Mouse (Mus musculus) T-cell, adult 2 months (primary cell): ENCODE data around the gene Magi2.
"Not testable (repeated sequence)": the region's sequence is repeated elsewhere in the genome, so short reads cannot be mapped to it uniquely, and the experiment has no call there.

Experiments
- DNase-seq: peaks from one replicate; pipeline ENCODE4 v3.0.0; 2022; ENCODE audit warnings: low spot score

Gene Magi2

DNA sequence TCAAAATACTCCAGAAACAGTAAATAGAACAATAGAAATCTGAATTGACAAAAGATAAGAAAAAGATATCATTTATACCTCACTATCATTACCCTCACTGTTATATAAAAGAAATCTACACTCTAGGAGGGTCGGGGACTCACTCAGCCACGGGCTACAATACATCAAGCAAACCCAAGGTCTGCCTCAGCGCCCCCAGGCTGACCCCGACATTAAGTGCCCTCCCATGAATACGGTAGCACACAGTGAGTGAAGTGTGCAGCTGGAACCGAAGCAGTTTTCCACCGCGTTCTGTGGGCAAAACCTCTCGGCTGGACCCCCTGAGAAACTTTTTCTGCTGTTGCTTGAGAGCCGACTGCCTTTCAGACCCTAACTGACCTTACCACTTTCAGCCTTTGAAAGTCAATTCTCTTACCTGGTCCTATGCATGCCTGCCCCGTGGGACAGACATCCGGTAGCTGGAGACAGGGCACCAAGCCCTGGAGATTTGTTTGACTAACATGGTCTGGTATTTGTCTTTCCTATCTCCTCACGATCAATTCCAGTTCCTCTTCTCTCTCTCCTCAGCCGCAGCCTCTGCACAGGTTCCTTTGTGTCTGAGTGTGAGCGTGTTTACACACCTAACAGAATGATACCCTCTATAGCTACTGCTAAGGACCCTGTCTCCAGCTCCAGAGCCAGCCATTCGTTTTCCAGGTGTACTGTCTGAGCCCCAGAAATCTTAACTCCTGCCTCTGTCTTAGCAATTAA lies 1285.7 kb downstream of the Magi2 start:
- DNase-seq: no peak

DNA sequence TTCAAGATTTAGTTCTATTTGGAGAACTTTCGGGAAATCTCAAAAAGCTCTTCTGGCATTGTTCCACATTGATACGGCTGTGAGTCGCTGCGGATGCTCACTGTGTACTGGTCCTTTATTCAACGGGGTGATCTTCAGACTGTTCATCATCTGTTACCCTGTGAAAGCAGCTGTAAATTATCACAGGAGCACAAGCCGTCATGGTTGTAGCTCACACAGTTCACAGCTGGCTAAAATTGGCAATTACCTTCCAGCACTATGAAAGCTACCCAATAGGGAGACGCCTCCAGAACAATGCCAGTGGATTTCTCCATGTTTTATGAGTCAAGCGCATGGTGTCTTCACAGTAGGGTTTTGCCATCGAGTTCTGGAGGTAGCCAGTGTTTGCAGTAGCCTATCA lies 1294.8 kb downstream of the Magi2 start:
- DNase-seq: no peak

DNA sequence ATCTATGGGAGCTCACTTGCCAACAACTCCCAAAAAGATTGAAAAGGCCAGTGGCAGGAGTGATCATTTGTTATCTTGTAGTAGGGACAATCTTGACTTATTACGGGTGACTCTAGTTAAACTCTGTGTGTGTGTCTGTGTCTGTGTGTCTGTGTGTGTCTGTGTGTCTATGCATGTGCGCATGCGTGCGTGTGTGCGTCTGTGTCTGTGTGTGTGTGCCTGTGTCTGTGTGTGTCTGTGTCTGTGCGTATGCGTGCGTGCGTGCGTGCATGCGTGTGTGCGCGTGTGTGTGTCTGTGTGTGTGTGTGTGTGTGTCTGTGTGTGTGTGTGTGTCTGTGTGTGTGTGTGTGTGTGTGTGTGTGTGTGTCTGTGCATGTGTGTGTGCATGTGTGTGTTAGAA lies 1295.2 kb downstream of the Magi2 start:
- no peak for DNase-seq

- no peak for DNase-seq
Observed at GRCm38 (mm10) chr5:20523776-20524175, 1296.9 kb downstream of the Magi2 start.

DNA sequence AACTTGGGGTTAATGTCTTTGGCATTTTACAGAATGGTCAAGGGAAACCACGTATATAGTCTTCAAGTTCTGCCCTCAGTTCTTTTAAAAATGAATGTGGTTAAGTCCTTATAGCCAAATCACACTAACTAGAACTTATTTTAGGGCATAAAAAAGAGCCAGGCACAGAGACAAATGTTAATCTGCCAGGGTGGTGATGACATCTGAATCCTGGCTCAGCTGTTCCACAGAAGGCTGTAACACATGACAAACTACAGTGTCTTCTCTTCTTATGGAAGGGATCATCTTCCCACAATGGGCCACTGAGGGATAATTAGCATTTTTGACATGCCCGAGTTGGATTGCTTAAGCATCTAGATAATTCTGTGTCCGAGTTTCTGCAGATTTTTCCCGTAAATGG lies 1299.8 kb downstream of the Magi2 start:
- DNase-seq: not testable (repeated sequence)

DNA sequence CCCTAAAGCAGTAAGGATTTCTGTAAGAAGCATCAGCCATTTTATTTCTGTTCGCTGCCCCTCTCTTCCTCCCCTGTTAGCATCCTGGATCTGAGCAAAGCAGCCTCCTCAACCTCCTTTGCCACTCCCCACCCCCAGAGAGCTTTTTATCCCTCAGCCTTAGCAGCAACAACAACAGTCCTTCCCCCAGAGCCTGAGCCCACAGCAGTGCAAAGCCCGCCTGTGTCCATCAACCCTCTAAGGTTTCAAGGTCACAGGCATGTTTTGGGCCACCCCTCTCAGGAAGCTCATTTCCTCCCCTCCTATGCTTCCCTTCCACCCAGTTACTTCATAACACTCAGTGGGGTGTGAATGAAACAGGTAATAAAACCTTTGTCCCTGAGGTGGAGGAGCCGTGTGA lies 1309.7 kb downstream of the Magi2 start:
- no peak for DNase-seq

DNA sequence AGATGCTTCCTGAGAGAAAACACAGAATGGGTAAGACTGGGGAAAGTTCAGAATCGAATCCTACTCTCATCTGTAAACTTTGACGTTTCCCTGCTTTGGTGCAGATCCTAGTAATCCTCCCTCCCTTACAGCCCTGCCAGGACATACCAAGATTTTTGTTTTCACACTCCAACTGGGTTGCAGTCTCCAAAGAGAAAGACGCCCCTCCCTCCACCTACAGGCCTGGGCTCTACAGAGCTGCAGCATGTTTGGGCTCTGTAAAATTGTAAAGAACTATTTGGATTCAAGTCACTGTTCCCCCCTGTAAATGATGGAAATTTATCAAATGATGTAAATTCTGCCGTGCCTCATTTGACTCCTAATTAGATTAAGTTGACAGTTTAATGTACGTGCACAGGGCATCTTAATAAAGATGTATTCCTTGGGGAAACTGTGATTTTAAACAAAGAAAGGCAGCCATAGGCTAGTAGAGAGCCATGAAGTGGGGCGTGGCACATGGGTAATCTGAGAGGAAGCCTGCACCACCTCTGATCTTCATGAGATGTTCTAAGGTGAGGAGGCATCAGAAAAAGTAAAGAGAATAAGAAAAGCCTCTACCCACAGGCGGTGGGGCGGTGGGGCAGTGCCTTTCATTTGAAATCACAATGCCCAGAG lies 1310.7 kb downstream of the Magi2 start:
- no peak for DNase-seq

DNA sequence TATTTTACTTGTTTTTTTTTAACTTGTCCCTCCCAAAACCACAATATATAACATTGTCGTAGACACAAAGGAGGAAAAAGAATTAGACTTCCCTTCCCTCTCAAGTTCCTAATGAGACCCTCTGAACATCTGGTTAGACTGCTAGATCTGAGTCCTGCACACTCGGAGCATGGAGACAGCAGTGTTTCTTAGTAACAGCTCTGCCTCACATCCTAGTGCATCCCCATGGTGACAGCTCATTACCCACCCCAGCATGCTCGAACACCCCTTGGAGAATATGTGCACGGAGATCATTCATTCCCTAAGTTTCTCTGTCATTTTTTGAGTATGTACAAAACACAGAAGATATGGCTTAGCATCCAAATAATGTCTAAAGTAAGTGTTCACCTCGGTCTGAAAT lies 1317.5 kb downstream of the Magi2 start:
- no peak for DNase-seq

DNA sequence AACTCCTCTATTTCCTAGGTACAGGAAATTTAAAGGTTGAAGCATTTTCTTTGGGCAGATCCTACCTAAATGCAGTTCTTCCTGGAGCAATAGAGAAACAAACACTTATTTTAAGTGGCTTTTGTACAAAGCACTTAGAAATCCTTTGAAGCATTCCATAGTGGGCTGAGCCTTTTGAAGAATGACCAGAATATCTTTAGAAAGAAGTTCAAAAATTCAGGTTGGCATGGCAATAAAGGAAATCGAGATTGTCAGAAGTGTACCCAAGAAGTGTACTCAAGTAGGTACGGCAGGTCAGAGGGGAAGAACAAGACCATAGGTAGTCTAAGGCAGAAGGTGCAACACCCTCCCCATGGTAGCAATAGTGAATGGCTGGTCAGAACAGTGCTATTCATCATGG lies 1332.5 kb downstream of the Magi2 start:
- no peak for DNase-seq

GRCm38 (mm10) chr5:20559821-20560220 lies 1333.0 kb downstream of the Magi2 start:
- DNase-seq: no peak

DNA sequence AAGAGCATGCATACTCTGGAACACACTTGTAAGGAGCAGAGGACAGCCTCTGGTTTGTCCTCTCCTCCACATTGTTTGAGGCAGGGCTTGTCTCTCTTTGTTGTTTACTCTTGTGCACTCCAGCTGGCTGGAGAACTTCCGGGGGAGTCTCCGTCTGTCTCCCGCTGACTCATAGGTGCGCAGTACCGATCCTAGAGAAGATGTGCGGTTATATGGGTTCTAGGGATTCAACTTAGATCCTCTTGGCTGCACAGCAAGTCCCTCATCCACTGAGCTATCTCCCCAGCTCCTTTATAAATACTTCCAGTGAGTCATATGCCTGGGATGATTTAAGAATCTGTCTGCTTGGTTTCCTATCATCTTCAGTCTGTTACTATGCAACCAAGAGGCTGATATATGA lies 1341.6 kb downstream of the Magi2 start:
- DNase-seq: no peak

- DNase-seq: no peak
Observed at GRCm38 (mm10) chr5:20568966-20569365, 1342.1 kb downstream of the Magi2 start.

- DNase-seq: no peak
Observed at GRCm38 (mm10) chr5:20574816-20575215, 1348.0 kb downstream of the Magi2 start.

GRCm38 (mm10) chr5:20575798-20576197 lies 1349.0 kb downstream of the Magi2 start:
- DNase-seq: no peak

DNA sequence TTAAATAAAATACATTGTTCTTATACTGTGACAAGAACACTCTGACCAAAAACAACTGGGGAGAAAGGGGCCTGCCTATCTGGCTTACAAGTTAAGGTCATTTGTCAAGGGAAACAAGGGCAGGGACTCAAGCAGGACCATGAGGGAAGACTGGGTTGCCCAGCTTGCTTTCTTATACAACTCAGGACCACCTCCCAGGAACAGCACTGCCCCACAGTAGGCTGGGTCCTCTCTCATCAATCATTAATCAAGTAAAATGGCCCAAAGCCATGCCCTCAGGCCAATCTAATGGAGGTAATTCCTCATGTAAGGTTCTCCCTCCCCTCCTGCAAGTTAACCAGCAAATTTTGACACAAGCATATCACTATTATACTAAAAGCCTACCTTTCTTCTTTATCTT lies 1349.4 kb downstream of the Magi2 start:
- no peak for DNase-seq

DNA sequence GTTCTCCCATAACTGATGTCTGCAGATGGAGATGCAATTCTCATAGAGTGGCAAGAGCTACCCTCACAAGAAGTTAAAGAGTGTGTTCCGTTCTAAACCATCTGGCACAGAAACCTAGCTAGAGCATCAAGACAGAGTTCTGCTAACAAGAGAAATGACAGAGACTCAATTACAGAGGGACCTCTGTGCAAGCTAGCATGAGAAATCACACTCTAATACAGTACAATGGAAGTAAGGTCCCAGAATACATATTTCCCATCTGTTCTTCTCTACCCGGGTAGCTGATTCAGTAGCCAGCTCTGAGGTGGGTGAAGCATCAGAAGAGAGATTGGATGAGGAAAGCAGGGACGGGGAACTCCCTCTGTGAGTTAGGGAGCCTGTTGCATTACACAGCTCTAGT lies 1351.8 kb downstream of the Magi2 start:
- no peak for DNase-seq

DNA sequence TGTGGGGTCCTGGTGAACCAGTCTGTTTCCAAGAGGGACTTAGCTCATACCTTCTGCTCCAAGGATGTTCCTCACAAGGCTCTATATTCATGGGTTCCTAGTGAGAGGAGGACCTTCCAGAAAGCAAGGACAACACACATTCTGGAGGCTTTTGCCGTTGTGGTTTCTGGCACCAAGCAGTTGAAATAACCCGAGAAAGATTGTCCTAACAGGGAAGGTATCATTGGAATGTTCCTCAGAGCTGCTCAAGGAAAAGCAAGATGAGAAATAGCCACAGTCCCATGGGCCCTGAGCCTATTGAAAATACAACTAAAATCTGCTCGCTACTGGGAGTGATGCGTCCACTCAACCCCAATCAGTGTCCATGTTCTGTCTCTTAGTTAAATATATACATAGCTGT lies 1353.8 kb downstream of the Magi2 start:
- no peak for DNase-seq

- no peak for DNase-seq
Observed at GRCm38 (mm10) chr5:20582995-20583435, 1356.2 kb downstream of the Magi2 start.

GRCm38 (mm10) chr5:20583639-20584038 lies 1356.8 kb downstream of the Magi2 start:
- DNase-seq: no peak

GRCm38 (mm10) chr5:20584769-20585168 lies 1357.9 kb downstream of the Magi2 start:
- no peak for DNase-seq

GRCm38 (mm10) chr5:20589731-20590130 lies 1362.9 kb downstream of the Magi2 start:
- no peak for DNase-seq

DNA sequence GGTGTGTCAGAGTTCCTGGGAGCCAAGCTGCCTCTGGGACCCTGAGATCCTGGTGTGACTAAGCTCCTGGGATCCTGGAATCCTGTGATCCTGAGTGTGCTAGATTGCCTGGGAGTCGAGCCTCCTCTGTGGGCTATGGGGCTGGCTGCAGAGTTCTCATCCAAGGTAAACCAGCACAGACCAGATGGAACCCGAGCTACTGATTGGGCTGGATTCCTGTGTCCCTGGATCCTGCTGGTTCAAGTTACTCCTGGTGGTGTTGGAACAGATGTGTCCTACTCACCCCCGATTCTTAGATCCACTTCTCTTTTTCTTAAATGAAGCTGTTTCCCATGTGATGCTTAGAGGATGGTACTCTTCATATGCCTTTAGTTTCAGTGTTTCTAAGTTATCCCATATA lies 1371.4 kb downstream of the Magi2 start:
- no peak for DNase-seq

DNA sequence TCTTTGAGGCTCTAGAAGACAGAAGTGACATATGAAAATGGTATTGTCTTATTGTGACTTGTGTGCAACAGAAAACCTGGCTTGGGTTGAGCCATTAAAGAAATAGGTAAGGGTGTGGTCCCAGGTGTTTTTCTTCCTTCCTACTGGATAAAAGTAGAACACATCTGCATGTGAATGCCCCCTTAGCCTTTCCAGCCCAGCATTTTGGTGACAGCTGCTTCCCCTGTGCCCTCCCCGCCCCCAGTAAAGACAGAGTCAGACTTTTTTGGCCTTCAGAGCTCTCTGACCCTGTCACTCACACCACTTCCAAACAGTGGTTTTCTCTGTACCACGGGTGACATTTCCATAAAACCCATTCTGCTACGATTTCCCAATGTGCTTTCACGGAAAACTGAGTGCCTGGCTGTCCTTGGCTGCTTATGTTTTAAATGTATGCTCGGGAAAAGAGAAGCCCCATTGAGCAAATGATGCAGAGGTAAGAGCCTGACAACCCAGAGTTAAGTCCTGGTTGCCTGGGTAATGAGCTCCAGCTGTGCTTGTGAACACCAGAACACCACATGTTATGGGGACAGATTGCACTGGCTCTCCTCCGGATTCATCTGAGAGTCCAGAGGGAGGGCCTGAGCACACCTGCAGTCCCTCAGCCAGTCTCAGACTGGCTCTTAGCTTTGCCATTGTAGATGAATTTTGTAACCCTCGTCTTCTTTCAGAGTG lies 1377.1 kb downstream of the Magi2 start:
- no peak for DNase-seq
